Mouse (Mus musculus) stomach, embryonic 14.5 days (tissue): ENCODE measurements around the gene Susd5. TPM values are rescaled to one million over a fixed set of nuclear protein-coding genes. Genes with fewer than 3 reads are reported as not detected.

Experiments used
- ATAC-seq: fragments of 200-750 bp; cut with Nextera tagmentation; 2 replicates; pipeline ENCODE4 v1.8.0; 2017; ENCODE audit warnings: low read depth, moderate TSS enrichment; ENCODE audit not compliant: insufficient number of reproducible peaks, insufficient read depth, low FRiP score
- H3K27ac ChIP-seq: fragments of 300-500 bp; sonication (generic); 2 replicates; pipeline ENCODE4 v1.5.1; 2014; ENCODE audit warnings: mild to moderate bottlenecking, low read length, moderate library complexity, mixed read lengths
- H3K27me3 ChIP-seq: fragments of 300-500 bp; sonication (generic); 2 replicates; pipeline ENCODE4 v1.6.1; 2014; ENCODE audit warnings: low read length, control low read depth, mixed read lengths; ENCODE audit not compliant: control insufficient read depth, insufficient read depth
- H3K36me3 ChIP-seq: fragments of 300-500 bp; sonication (generic); 2 replicates; pipeline ENCODE4 v1.6.1; 2014; ENCODE audit warnings: mild to moderate bottlenecking, control low read depth, low read length, moderate library complexity, mixed read lengths; ENCODE audit not compliant: control insufficient read depth, insufficient read depth
- H3K4me1 ChIP-seq: fragments of 300-500 bp; sonication (generic); 2 replicates; pipeline ENCODE4 v1.6.1; 2014; ENCODE audit warnings: low read length, control low read depth, mixed read lengths; ENCODE audit not compliant: control insufficient read depth, insufficient read depth
- H3K4me2 ChIP-seq: fragments of 300-500 bp; sonication (generic); replicated peaks from 2 replicates; pipeline ENCODE4 v1.6.1; 2014; ENCODE audit warnings: low read depth, low read length, control low read depth
- H3K4me3 ChIP-seq: fragments of 300-500 bp; sonication (generic); 2 replicates; pipeline ENCODE4 v1.5.1; 2014; ENCODE audit warnings: low read depth, low read length, control low read depth
- H3K9ac ChIP-seq: fragments of 300-500 bp; sonication (generic); replicated peaks from 2 replicates; pipeline ENCODE4 v1.6.1; 2014; ENCODE audit warnings: low read depth, mild to moderate bottlenecking, control low read depth, low read length, moderate library complexity, mixed read lengths
- H3K9me3 ChIP-seq: fragments of 300-500 bp; sonication (generic); 2 replicates; pipeline ENCODE4 v1.6.1; 2016; ENCODE audit warnings: low read depth, low read length, control low read depth; ENCODE audit not compliant: control insufficient read depth
- WGBS: fragments of 180-500 bp; shearing (Covaris S2); extraction: QIAGEN DNeasy Blood & Tissue Kit; methylation state at CpG from one replicate; pipeline ENCODE4 v1.1.7; 2014; 5-methylcytosine and 5-hydroxymethylcytosine counted together
- polyA plus RNA-seq: library from polyadenylated mRNA; unstranded; fragments of >200 nt; fragmentation: Nextera tagmentation; extraction: Ambion mirVana; gene quantifications from 2 replicates; pipeline ENCODE4 v1.2.1, GENCODE M21; 2014

The Susd5 gene
- polyA plus RNA-seq, result 0.31 and 0.32 TPM in 2 replicates

DNA sequence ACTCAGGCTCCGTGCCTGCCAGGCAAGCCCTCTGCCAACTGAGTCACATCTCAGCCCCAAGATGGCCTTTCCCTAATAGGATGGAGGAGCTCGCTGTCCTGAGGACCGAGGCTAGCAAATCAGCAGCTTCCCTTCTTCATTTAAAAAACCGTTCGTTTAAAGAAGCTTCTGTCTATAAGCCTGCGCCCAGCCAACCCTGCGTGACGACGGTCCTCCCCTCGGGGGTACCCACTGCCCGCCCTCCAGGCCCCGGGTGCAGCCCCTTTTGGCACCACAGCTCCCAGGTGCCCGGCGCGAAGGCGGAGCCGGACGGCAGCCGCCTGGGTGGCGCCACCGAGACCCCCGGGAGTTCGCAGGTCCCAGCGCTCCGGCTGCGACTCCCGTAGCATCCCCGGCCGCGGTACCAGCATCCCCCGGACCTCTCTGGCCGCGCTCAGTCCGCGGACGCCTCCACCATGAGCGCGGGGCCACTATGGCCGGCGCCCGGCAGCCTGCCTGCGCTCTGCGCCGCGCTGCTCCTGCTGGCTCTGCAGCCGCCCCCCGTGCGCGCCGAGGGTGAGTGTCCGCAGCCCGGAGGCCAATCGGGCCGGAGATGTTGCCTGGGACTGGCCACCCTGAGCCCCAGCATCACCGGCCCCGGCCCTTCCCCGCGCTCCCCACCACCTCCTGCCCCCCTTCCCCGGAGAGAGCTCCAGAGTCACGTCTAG lies at the start of gene Susd5:
TSS of gene Susd5 (plus strand) at position 51 of the 707 bp plus-strand sequence.
- Histone ChIP-seq H3K27me3 (peaks cover 13% of the 10 kb centered on the region), H3K9me3 (no peaks in the 10 kb centered on the region), H3K9ac (no peak within 1 kb of the TSS; the same call in 1 of the 2 replicates), H3K36me3 (no peaks in the 10 kb centered on the region), H3K4me2 (peak within 1 kb of the TSS; percentile 79), H3K27ac (no peak within 1 kb of the TSS), H3K4me3 (peak within 1 kb of the TSS; percentile 38), H3K4me1 (no peaks in the 10 kb centered on the region)
- peak; percentile 69; the same call in 1 of the 2 replicates for ATAC-seq
- under 1% methylated on average over 60 of the region's 60 CpGs for WGBS

DNA sequence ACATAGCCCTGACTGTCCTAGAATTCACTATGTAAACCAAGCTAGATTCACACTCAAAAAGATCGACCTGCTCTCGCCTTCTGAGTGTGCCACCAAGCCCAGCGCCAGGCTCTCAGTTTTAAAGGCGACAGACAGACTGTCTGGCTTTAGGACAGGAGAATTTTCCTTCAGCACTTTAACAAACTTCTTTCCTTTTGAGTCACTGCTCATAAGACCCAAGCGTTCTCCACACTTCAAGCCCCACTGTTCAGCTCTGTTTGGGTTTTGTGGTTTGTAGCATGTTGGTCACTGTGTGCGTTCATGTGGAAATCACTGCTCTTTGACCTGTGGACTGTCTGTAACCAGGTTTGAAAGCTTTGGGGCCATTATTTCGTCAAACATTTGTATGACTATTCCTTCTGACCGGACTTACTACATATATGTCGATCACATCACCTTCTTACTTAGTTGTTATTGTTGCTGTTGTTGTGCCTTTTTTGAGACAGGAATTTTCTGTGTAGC lies 49.0 kb upstream of the Susd5 start:
- Histone ChIP-seq H3K4me1 (no peaks in the 10 kb centered on the region), H3K36me3 (no peaks in the 10 kb centered on the region), H3K9me3 (no peaks in the 10 kb centered on the region), H3K9ac (no peak overlapping the region), H3K4me3 (no peak overlapping the region), H3K27ac (no peak overlapping the region), H3K4me2 (no peak overlapping the region), H3K27me3 (no peaks in the 10 kb centered on the region)
- WGBS, result 93% methylated on average over 9 of the region's 9 CpGs
- ATAC-seq, result no peak

DNA sequence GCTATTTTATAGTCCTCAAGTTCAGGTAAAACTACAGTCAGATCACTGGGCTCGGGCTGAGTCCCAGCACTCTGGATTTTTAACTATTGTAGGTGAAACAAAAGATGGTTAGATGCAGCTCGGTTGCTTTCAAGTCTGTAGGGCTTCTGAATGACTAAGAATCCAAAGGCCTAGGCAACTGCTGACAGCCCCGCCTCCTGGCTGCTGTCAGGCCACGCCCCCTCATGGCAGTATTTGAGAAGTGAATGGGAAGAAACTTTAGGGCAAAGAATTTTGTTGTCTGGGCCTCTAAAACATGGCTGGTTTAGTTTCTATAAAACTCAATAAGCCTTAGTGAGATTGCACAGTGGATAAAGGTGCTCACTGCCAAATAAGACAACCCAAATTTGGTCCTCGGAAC lies 47.4 kb upstream of the Susd5 start:
- ATAC-seq, result no peak
- WGBS, result 49% methylated on average over 5 of the region's 5 CpGs
- no peak overlapping the region for H3K4me2 ChIP-seq

DNA sequence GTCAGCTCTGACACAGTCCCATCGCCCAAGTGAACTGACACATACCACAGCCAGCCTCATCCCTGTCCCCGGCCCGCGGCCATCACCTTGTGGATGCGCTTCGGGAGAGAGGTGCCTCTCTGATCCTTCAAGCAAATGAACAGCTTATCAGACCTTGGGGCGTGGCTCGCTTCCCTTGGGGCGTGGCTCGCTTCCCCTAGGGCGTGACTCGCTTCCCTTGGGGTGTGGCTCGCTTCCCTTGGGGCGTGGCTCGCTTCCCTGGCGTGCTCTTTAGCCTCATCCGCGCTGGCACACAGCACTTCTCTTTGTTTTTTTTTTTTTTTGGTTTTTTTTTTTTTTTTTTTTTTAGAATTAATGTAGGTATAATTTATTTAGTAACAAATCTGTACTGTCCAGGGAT lies 45.7 kb upstream of the Susd5 start:
- Histone ChIP-seq H3K4me3 (no peak overlapping the region), H3K4me2 (no peak overlapping the region), H3K4me1 (no peaks in the 10 kb centered on the region), H3K9me3 (no peaks in the 10 kb centered on the region), H3K27me3 (no peaks in the 10 kb centered on the region), H3K9ac (no peak overlapping the region), H3K36me3 (no peaks in the 10 kb centered on the region), H3K27ac (no peak overlapping the region)
- ATAC-seq, result no peak
- WGBS, result 65% methylated on average over 18 of the region's 18 CpGs

More for the DNA sequence above, 47.4 kb upstream of the Susd5 start:
- H3K27me3 ChIP-seq, result no peaks in the 10 kb centered on the region
- no peaks in the 10 kb centered on the region for H3K9me3 ChIP-seq
- no peak overlapping the region for H3K9ac ChIP-seq
- H3K36me3 ChIP-seq, result no peaks in the 10 kb centered on the region
- H3K27ac ChIP-seq, result no peak overlapping the region
- no peak overlapping the region for H3K4me3 ChIP-seq
- no peaks in the 10 kb centered on the region for H3K4me1 ChIP-seq

DNA sequence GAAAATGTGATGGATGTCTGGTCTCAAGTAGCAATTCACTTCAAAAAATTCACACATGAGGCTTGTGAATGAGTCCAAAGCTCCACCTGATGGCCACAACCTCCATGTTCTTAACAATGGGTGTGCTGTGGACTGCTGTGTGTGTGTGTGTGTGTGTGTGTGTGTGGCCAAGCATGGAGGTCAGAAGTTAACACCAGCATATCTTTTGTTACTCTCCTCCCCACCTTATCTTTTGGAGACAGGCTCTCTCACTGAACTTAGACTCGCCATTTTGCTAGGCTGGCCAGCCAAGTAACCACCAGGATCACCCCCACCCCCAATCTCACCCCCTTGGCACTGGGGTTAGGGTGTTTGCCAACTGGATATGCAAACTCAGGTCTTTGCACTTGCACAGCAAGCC lies 42.9 kb upstream of the Susd5 start:
- H3K27me3 ChIP-seq, result no peaks in the 10 kb centered on the region
- no peak for ATAC-seq
- no peak overlapping the region for H3K9ac ChIP-seq
- no peak overlapping the region for H3K27ac ChIP-seq
- no peaks in the 10 kb centered on the region for H3K9me3 ChIP-seq
- H3K36me3 ChIP-seq, result no peaks in the 10 kb centered on the region
- WGBS, result 61% methylated on average over 1 of the region's 1 CpGs
- H3K4me2 ChIP-seq, result no peak overlapping the region
- H3K4me1 ChIP-seq, result no peaks in the 10 kb centered on the region
- no peak overlapping the region for H3K4me3 ChIP-seq

DNA sequence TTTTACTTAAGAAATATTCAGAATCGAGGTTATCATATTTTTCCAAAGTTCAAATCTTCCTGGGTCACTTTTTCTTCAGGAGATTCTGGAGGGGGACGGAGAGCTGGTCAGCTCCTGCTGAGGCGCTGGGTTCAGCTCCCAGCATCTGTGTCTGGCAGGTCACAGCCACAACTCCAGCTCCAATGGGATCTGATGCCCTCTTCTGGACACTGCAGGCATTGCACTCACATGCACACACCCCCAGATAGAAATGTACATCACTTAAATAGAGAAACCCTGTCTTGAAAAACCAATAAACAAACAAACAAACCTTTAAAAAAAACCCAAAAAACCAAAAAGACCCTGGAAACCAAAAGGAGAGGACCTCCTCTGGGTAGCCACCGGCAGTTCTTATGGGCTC lies 41.2 kb upstream of the Susd5 start:
- Histone ChIP-seq H3K4me3 (no peak overlapping the region), H3K27me3 (no peaks in the 10 kb centered on the region), H3K9me3 (no peaks in the 10 kb centered on the region), H3K4me1 (no peaks in the 10 kb centered on the region), H3K27ac (no peak overlapping the region), H3K9ac (no peak overlapping the region), H3K36me3 (no peaks in the 10 kb centered on the region), H3K4me2 (no peak overlapping the region)
- WGBS, result 93% methylated on average over 4 of the region's 4 CpGs
- ATAC-seq, result no peak

DNA sequence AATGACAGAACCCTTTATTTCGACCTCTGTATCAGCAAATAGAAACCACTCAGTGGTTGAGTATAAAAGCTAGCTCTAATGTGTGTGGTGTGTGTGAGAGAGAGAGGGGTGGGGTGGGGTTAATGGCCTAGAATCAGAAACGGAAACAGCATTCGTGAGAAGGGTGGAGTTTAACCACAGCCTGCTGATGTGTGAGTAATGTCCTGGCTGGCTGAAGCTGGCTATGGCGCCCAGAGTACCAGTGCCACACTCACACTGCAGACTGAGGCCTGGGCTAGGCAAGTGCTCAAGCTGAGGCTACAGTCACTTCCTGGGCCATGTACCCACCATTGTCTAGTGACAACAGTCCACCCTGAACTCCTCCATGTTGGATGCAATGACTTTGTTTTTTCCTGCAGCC lies 40.5 kb upstream of the Susd5 start:
- Histone ChIP-seq H3K4me1 (no peaks in the 10 kb centered on the region), H3K36me3 (no peaks in the 10 kb centered on the region), H3K9ac (no peak overlapping the region), H3K9me3 (no peaks in the 10 kb centered on the region), H3K4me2 (no peak overlapping the region), H3K4me3 (no peak overlapping the region), H3K27ac (no peak overlapping the region), H3K27me3 (no peaks in the 10 kb centered on the region)
- ATAC-seq, result no peak
- 72% methylated on average over 4 of the region's 4 CpGs for WGBS

DNA sequence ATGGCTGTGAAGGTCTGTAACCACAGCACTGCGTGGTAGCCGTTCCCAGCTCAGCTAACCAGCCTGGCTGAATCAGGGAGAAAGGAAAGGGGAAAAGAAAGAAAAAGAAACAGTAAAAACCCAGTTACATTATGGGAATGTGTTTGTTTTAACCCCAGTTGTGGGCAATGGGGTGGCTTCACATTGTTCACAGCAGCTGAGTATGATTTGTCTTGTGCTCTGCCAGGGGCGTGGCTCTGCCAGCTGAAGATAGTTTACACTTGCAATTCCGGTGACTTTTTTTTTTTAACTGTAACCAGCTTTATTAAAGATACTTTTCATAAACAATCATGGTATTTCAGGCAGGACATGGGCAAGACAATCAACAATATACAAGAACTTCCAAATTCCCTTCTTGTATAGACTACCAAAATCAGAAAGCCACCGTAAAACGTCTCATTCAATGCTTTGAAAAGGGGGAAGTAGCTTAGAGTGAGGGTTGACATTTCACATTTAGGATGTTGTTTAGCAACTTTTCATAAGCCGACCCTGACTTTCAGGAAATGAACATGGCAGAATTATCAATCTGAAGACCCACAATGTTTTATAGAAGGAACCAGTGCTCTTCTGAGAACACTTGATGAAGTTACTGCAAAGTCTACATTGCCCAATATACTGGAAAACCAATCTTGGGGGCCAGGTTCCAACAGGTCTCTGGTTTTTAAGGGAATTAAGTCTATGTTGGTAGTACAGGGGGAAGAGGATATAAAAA lies 37.8 kb upstream of the Susd5 start:
- Histone ChIP-seq H3K9ac (no peak overlapping the region), H3K36me3 (no peaks in the 10 kb centered on the region), H3K4me1 (no peaks in the 10 kb centered on the region), H3K4me3 (no peak overlapping the region), H3K27ac (no peak overlapping the region), H3K9me3 (no peaks in the 10 kb centered on the region), H3K27me3 (no peaks in the 10 kb centered on the region), H3K4me2 (no peak overlapping the region)
- 85% methylated on average over 7 of the region's 7 CpGs for WGBS
- ATAC-seq, result no peak
